In genomic region chr6:112925234-112925975, GRCm38 (mm10) we compare ENCODE assay signal across 8 mouse cellular contexts. TPM values are rescaled to one million over a fixed set of nuclear protein-coding genes. Genes with fewer than 3 reads are reported as not detected.
DNase-seq lines count a peak whose midpoint lies in the region; ATAC-seq lines count a peak whose summit lies in the region.

No protein-coding gene starts in this region.

- no peak overlapping the region for H3K4me3 ChIP-seq in hindbrain, embryonic 11.5 days (ENCODE audit: low read depth, low read length)
- no peak overlapping the region for H3K4me3 ChIP-seq in neural tube, embryonic 14.5 days (ENCODE audit: low read depth, low read length)

- H3K4me2 ChIP-seq in hindbrain, embryonic 11.5 days (replicated peaks; ENCODE audit: low read depth, low read length), result no peak overlapping the region
- no peak overlapping the region for H3K4me2 ChIP-seq in neural tube, embryonic 14.5 days (ENCODE audit: low read depth, low read length)

- no peaks in the 10 kb centered on the region for H3K27me3 ChIP-seq in hindbrain, embryonic 11.5 days (ENCODE audit: control insufficient read depth, insufficient read depth, low read length)
- no peaks in the 10 kb centered on the region for H3K27me3 ChIP-seq in neural tube, embryonic 14.5 days (ENCODE audit: control insufficient read depth, insufficient read depth, low read length)

- H3K9ac ChIP-seq in hindbrain, embryonic 11.5 days (ENCODE audit: low read depth, low read length), result 0 out of 2 replicates have a peak overlapping the region, but pooled peaks have one; percentile 16
- H3K9ac ChIP-seq in neural tube, embryonic 14.5 days (replicated peaks; ENCODE audit: low read depth, low read length), result no peak overlapping the region

- WGBS in hindbrain, embryonic 11.5 days, result 67% methylated on average over 11 of the region's 11 CpGs
- 64% methylated on average over 11 of the region's 11 CpGs for WGBS in neural tube, embryonic 14.5 days

- no peaks in the 10 kb centered on the region for H3K9me3 ChIP-seq in hindbrain, embryonic 11.5 days (ENCODE audit: control insufficient read depth, low read length)
- no peaks in the 10 kb centered on the region for H3K9me3 ChIP-seq in neural tube, embryonic 14.5 days (ENCODE audit: control insufficient read depth, low read length)

- no peak overlapping the region for H3K27ac ChIP-seq in hindbrain, embryonic 11.5 days (ENCODE audit: low read depth, low read length)
- peak overlapping the region; percentile 40; the same call in 1 of the 2 replicates for H3K27ac ChIP-seq in neural tube, embryonic 14.5 days (ENCODE audit: low read depth, low read length)

- peak; percentile 62 for ATAC-seq in frontal cortex, adult (ENCODE audit: low TSS enrichment)
- no peak for ATAC-seq in hindbrain, embryonic 11.5 days (ENCODE audit: low FRiP score)
- no peak for ATAC-seq in neural tube, embryonic 14.5 days (ENCODE audit: low read depth)

- no peaks in the 10 kb centered on the region for H3K36me3 ChIP-seq in hindbrain, embryonic 11.5 days (ENCODE audit: control insufficient read depth, insufficient read depth, low read length)
- H3K36me3 ChIP-seq in neural tube, embryonic 14.5 days (ENCODE audit: control insufficient read depth, insufficient read depth, low read length), result no peaks in the 10 kb centered on the region

- H3K4me1 ChIP-seq in hindbrain, embryonic 11.5 days (replicated peaks; ENCODE audit: control insufficient read depth, insufficient read depth, low read length), result peaks cover 11% of the 10 kb centered on the region
- H3K4me1 ChIP-seq in neural tube, embryonic 14.5 days (ENCODE audit: control insufficient read depth, insufficient read depth, low read length), result peaks cover 33% of the 10 kb centered on the region

- DNase-seq in frontal cortex, postnatal 10 days (ENCODE audit: low spot score in 2 of 2), result no peak
- DNase-seq in urinary bladder, adult 18-20 months (ENCODE audit: low spot score in 2 of 2), result peak; percentile 34 to 51
- no peak for DNase-seq in urinary bladder, postnatal 4 days (ENCODE audit: low spot score in 2 of 2)
- no peak for DNase-seq in hindbrain, embryonic 11.5 days (ENCODE audit: low spot score)
- DNase-seq in B cell, adult 2 months, result no peak
- DNase-seq in layer of hippocampus, adult 9-10 months (ENCODE audit: low spot score), result no peak

RNA-seq across cellular contexts. Expression of gene Srgap3, which starts 21.7 kb away (rescaled TPM):
- 49.8 and 89.6 TPM in 2 replicates for polyA plus RNA-seq in hindbrain, embryonic 11.5 days (2014; fragmentation: Nextera tagmentation; extraction: Ambion mirVana)
- polyA plus RNA-seq in neural tube, embryonic 14.5 days (2014; fragmentation: Nextera tagmentation; extraction: Ambion mirVana), result 44.7 and 68.2 TPM in 2 replicates

Comparison
In these comparisons a context has a peak if more than half of its experiments do, and no peak if none do; other contexts are left out.
1. DNase-seq: peak in urinary bladder, adult 18-20 months (2 of 2); none in frontal cortex, postnatal 10 days (0 of 2), urinary bladder, postnatal 4 days (0 of 2), hindbrain, embryonic 11.5 days (single experiment), B cell, adult 2 months (0 of 2) and layer of hippocampus, adult 9-10 months (single experiment).